Mouse (Mus musculus): ENCODE measurements around the gene Kcnk16. TPM values are rescaled to one million over a fixed set of nuclear protein-coding genes. Genes with fewer than 3 reads are reported as not detected.

Kcnk16 gene
- total and polyA plus RNA-seq, 3 experiments, result not detected

DNA sequence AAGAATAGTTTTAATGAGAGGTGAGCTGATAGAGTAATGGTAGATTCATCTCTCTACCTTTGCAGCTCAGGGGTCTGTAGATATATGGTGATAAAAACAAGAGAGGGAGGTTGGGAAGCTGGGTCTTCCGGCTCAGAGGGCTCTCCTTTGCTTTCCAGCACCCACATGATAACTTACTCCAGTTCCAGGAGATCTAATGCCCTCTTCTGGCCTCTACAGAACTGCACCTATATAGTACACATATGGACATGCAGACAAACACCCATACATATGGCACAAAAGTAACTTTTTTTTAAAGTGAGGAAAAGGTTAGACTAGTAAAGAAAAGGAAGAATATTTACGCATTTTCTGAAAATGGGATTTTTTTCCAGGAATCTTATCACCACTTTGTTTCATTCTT, 34.6 kb downstream of the Kcnk16 start (continued):
- TF ChIP-seq ZC3H11A (IDR thresholded peaks at IDR 0.05; ENCODE audit: low read depth, low read length) (0 out of 2 replicates have a peak, but pooled peaks have one; percentile 4), UBTF (IDR thresholded peaks at IDR 0.05; ENCODE audit: borderline replicate concordance, insufficient read depth, low read depth, low read length) (no peak), SMC3 (IDR thresholded peaks at IDR 0.05; ENCODE audit: low read depth, low read length) (peak; percentile 35), MEF2A (IDR thresholded peaks at IDR 0.05; ENCODE audit: extremely low read depth, insufficient replicate concordance, low read depth, low read length, poor library complexity, severe bottlenecking) (no peak)

DNA sequence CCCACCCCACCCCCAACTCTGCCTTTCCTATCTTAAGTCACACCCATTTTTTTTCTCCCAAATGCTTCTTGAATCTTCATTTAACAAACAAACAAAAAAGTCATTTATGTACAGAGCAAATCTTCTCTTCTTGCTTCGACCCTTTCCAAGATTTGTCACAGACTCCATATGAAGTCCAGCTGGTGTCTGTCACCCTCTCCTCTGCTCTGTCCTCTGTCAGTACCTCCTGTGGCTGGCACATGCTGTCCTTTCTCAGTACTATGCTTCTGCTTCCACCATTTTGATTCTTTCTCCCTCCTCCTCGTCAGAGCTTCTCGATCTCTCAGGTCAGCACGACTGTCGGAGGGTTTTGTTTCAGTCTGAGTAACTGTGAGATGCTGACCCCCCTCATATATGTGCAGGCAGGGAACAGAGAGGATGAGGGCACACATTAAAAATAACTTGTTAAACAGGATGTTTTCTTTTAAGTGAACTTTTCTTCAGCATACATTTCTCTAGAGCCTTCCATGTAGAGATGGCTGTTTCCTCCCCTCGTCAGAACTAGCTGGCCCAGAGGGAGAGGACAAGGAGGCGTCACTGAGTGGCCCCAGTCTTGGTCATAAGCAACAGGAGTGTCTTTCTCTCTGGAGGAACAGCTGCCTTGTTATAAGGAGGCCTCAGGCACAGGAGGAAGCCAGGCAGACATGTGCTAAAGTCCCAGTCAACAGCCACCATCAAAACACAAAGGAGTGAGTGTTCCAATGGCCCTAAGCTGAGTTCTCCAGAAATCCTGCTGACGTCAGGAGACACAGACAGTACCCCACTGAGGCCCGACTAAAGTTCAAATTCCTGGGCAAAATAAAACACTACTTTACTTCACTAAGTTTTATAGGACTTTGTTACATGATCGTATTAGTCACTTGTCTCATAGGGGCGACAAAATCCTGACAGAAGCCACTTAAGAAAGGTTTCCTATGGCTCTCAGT, 35.7 kb downstream of the Kcnk16 start:
- Histone ChIP-seq H3K36me3 (ENCODE audit: control insufficient read depth in 1 of 2, insufficient read depth in 2 of 2, low read length in 2 of 2) (no peaks in the 10 kb centered on the region), H3K9ac (ENCODE audit: control insufficient read depth, low read depth, low read length, poor library complexity, severe bottlenecking) (no peak overlapping the region), H3K27ac (ENCODE audit: control insufficient read depth, low read depth, low read length) (no peak overlapping the region), H3K4me3 (ENCODE audit: control insufficient read depth in 1 of 2, insufficient read depth in 1 of 2, low read depth in 2 of 2, low read length in 2 of 2) (no peak overlapping the region), H3K9me3 (replicated peaks; ENCODE audit: insufficient read depth, low read length) (no peaks in the 10 kb centered on the region), H3K4me1 (ENCODE audit: control insufficient read depth in 1 of 2, insufficient read depth in 2 of 2, low read length in 2 of 2) (no peaks in the 10 kb centered on the region), H3K27me3 (ENCODE audit: control insufficient read depth in 1 of 2, insufficient read depth in 2 of 2, low read length in 2 of 2) (peaks cover 0 to 5% of the 10 kb centered on the region in 2 experiments; a peak in 3 of 4 replicates), H3K79me2 (ENCODE audit: control insufficient read depth, insufficient read depth, low read length, poor library complexity) (no peaks in the 10 kb centered on the region)
- DNase-seq (ENCODE audit: low read depth, low spot score), result no peak
- TF ChIP-seq TCF12 (IDR thresholded peaks at IDR 0.05; ENCODE audit: low read depth, low read length), result no peak
- TF ChIP-seq HCFC1 (IDR thresholded peaks at IDR 0.05; ENCODE audit: low read depth, low read length), result no peak
- no peak for TF ChIP-seq ZNF384 (IDR thresholded peaks at IDR 0.05; ENCODE audit: low read depth, low read length)
- TF ChIP-seq BHLHE40 (IDR thresholded peaks at IDR 0.05; ENCODE audit: borderline replicate concordance, low read depth, low read length), result no peak
- TF ChIP-seq ZMIZ1 (IDR thresholded peaks at IDR 0.05; ENCODE audit: low read depth, low read length), result no peak
- TF ChIP-seq CTCF (IDR thresholded peaks at IDR 0.05 in 2 of 3, conservative IDR thresholded peaks at IDR 0.05 in 1 of 3; ENCODE audit: control insufficient read depth in 1 of 3, insufficient read depth in 1 of 3, low read depth in 2 of 3, low read length in 3 of 3, poor library complexity in 1 of 3, severe bottlenecking in 1 of 3), result no peak
- no peak for TF ChIP-seq CHD1 (IDR thresholded peaks at IDR 0.05; ENCODE audit: low read depth, low read length)
- no peak for TF ChIP-seq TAL1 (IDR thresholded peaks at IDR 0.05; ENCODE audit: low read length)
- TF ChIP-seq TBP (IDR thresholded peaks at IDR 0.05; ENCODE audit: low read depth, low read length), result no peak
- TF ChIP-seq MEF2A (IDR thresholded peaks at IDR 0.05; ENCODE audit: extremely low read depth, insufficient replicate concordance, low read depth, low read length, poor library complexity, severe bottlenecking), result no peak

- H3K27me3 ChIP-seq (ENCODE audit: control insufficient read depth in 1 of 2, insufficient read depth in 2 of 2, low read length in 2 of 2), result peaks cover 0 to 8% of the 10 kb centered on the region in 2 experiments; a peak in 3 of 4 replicates
- no peaks in the 10 kb centered on the region for H3K4me1 ChIP-seq (ENCODE audit: control insufficient read depth in 1 of 2, insufficient read depth in 2 of 2, low read length in 2 of 2)
- no peaks in the 10 kb centered on the region for H3K79me2 ChIP-seq (ENCODE audit: control insufficient read depth, insufficient read depth, low read length, poor library complexity)
- H3K4me3 ChIP-seq (ENCODE audit: control insufficient read depth in 1 of 2, insufficient read depth in 1 of 2, low read depth in 2 of 2, low read length in 2 of 2), result no peak overlapping the region
- no peak overlapping the region for H3K9ac ChIP-seq (ENCODE audit: control insufficient read depth, low read depth, low read length, poor library complexity, severe bottlenecking)
- H3K36me3 ChIP-seq (ENCODE audit: control insufficient read depth in 1 of 2, insufficient read depth in 2 of 2, low read length in 2 of 2), result no peaks in the 10 kb centered on the region
- H3K9me3 ChIP-seq (replicated peaks; ENCODE audit: insufficient read depth, low read length), result no peaks in the 10 kb centered on the region
- TF ChIP-seq CTCF (IDR thresholded peaks at IDR 0.05 in 2 of 3, conservative IDR thresholded peaks at IDR 0.05 in 1 of 3; ENCODE audit: control insufficient read depth in 1 of 3, insufficient read depth in 1 of 3, low read depth in 2 of 3, low read length in 3 of 3, poor library complexity in 1 of 3, severe bottlenecking in 1 of 3) (no peak), MXI1 (IDR thresholded peaks at IDR 0.05; ENCODE audit: low read depth, low read length) (no peak), GATA1 (IDR thresholded peaks at IDR 0.05; ENCODE audit: low read depth, low read length) (no peak), TAL1 (IDR thresholded peaks at IDR 0.05; ENCODE audit: low read length) (no peak), SMC3 (IDR thresholded peaks at IDR 0.05; ENCODE audit: low read depth, low read length) (no peak), BHLHE40 (IDR thresholded peaks at IDR 0.05; ENCODE audit: borderline replicate concordance, low read depth, low read length) (no peak), ZKSCAN1 (IDR thresholded peaks at IDR 0.05; ENCODE audit: low read depth, low read length) (no peak), SIN3A (IDR thresholded peaks at IDR 0.05; ENCODE audit: low read length) (no peak), ZC3H11A (IDR thresholded peaks at IDR 0.05; ENCODE audit: low read depth, low read length) (no peak), ZNF384 (IDR thresholded peaks at IDR 0.05; ENCODE audit: low read depth, low read length) (no peak)
- no peak overlapping the region for H3K27ac ChIP-seq (ENCODE audit: control insufficient read depth, low read depth, low read length)
- no peak for DNase-seq (ENCODE audit: low read depth, low spot score)
These were observed 38.9 kb downstream of the Kcnk16 start for GRCm38 (mm10) chr14:20230063-20230491.
